In genomic region chr13:74073369-74073768, GRCm38 (mm10) we compare ENCODE assay signal across 35 mouse cellular contexts. TPM values are rescaled to one million over a fixed set of nuclear protein-coding genes. Genes with fewer than 3 reads are reported as not detected.
"Had no signal": no experiment of that assay in that cellular context is flagged by ENCODE, and none has a peak within 500 bp of the region (broad histone marks: within the 10 kb centered on the region; RNA-seq: fewer than 3 reads in every experiment).

No protein-coding gene starts in this region.

- H3K4me3 ChIP-seq: heart, adult 2 months; heart, embryonic 10.5 days; heart, embryonic 12.5 days; heart, embryonic 13.5 days; heart, embryonic 15.5 days; hindbrain, embryonic 10.5 days; hindbrain, embryonic 12.5 days; hindbrain, embryonic 13.5 days; hindbrain, embryonic 15.5 days; kidney, embryonic 15.5 days; layer of hippocampus, adult 2 months; left cerebral cortex, adult 2 months had no signal

- H3K4me1 ChIP-seq: heart, embryonic 10.5 days; heart, embryonic 12.5 days; heart, embryonic 13.5 days; heart, embryonic 15.5 days; hindbrain, embryonic 10.5 days; hindbrain, embryonic 12.5 days; hindbrain, embryonic 13.5 days; hindbrain, embryonic 15.5 days; kidney, embryonic 15.5 days had no signal

- ATAC-seq: hindbrain, embryonic 16.5 days; hindbrain, postnatal 0 days; inflammation-experienced regulatory T-cells, adult 6 months had no signal

- H3K9me3 ChIP-seq: heart, embryonic 10.5 days; heart, embryonic 12.5 days; heart, embryonic 13.5 days; heart, embryonic 15.5 days; hindbrain, embryonic 10.5 days; hindbrain, embryonic 12.5 days; hindbrain, embryonic 13.5 days; hindbrain, embryonic 15.5 days; kidney, embryonic 15.5 days had no signal

- DNase-seq: heart, adult 2 months; heart, postnatal 10 days; heart, postnatal 14 days; heart, postnatal 36 days; heart, postnatal 4 days; kidney, adult 11 months; kidney, adult 18-20 months; kidney, adult 2 months; kidney, adult 8-10 months; kidney, adult 9 months; kidney, postnatal 10 days; kidney, postnatal 25 days; kidney, postnatal 36 days; kidney, postnatal 4 days; layer of hippocampus, adult 9-11 months; layer of hippocampus, postnatal 36 days had no signal

- H3K27me3 ChIP-seq: hindbrain, embryonic 12.5 days; hindbrain, embryonic 15.5 days had no signal

- H3K4me2 ChIP-seq: heart, embryonic 11.5 days; heart, embryonic 12.5 days; heart, embryonic 13.5 days; heart, embryonic 15.5 days; hindbrain, embryonic 12.5 days; hindbrain, embryonic 13.5 days; hindbrain, embryonic 14.5 days; hindbrain, embryonic 15.5 days; kidney, embryonic 15.5 days had no signal

- H3K27ac ChIP-seq: heart, adult 2 months; heart, embryonic 10.5 days; heart, embryonic 13.5 days; heart, embryonic 15.5 days; hindbrain, embryonic 10.5 days; hindbrain, embryonic 12.5 days; hindbrain, embryonic 13.5 days; hindbrain, embryonic 14.5 days; hindbrain, embryonic 15.5 days; hindbrain, postnatal 0 days; kidney, embryonic 15.5 days; kidney, postnatal 0 days; layer of hippocampus, adult 2 months; left cerebral cortex, adult 2 months had no signal

- H3K36me3 ChIP-seq: heart, embryonic 10.5 days; heart, embryonic 12.5 days; heart, embryonic 13.5 days; heart, embryonic 15.5 days; hindbrain, embryonic 10.5 days; hindbrain, embryonic 12.5 days; hindbrain, embryonic 13.5 days; hindbrain, embryonic 15.5 days; kidney, embryonic 15.5 days had no signal

- H3K9ac ChIP-seq: heart, embryonic 12.5 days; heart, embryonic 13.5 days; heart, embryonic 15.5 days; hindbrain, embryonic 12.5 days; hindbrain, embryonic 13.5 days; hindbrain, embryonic 14.5 days; hindbrain, embryonic 15.5 days; kidney, embryonic 15.5 days had no signal

RNA-seq across cellular contexts. Expression of gene Slc9a3, which starts 47.9 kb away (rescaled TPM):
- total RNA-seq: hematopoietic stem cell, adult 5-6 weeks had no signal
- polyA plus RNA-seq: heart, embryonic 11.5 days; heart, embryonic 12.5 days; heart, embryonic 13.5 days; hindbrain, embryonic 10.5 days; hindbrain, embryonic 11.5 days; hindbrain, embryonic 12.5 days had no signal
